Comparison of ENCODE assay signal across 25 mouse cellular contexts in the genomic region with DNA sequence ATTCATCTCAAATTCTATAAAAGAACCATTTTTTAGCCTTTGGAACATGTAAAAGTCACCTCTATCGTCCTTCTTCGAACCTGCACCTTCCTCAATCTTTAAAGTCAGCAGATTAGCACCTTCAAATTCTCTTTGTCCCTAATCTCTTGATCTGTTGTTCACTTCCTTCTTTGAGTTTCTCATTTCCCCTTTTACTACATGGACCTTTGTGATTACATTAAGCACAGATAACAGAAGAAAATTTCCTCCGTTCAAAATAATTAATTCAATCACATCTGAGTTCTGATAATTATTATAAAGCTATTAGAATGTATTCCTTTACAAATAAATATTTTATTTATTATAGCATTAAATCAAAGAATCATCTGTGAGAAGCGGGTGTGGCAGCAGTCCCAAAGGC.
A peak's percentile ranks its signal among the peaks of the same experiment; 100 is the strongest.
DNase-seq lines count a peak whose midpoint lies in the region; ATAC-seq and TF ChIP-seq lines count a peak whose summit lies in the region.
"Had no signal": no experiment of that assay in that cellular context is flagged by ENCODE, and none has a peak within 500 bp of the region (broad histone marks: within the 10 kb centered on the region; RNA-seq: fewer than 3 reads in every experiment).

No protein-coding gene starts in this region.

- in situ Hi-C loops in CH12.LX (cut with MboI; ENCODE audit: low pct_ligation_motif_present, low pct_unique_long_range_greater_than_20kb, low sequenced_read_pairs): no loop called here

- H3K9ac ChIP-seq in CH12.LX (ENCODE audit: insufficient read depth, low read depth): no peak overlapping the region
- no peak overlapping the region for H3K9ac ChIP-seq in MEL (ENCODE audit: control insufficient read depth, low read depth, low read length, poor library complexity, severe bottlenecking)

- H3K4me2 ChIP-seq in CH12.LX (ENCODE audit: insufficient read depth, low read depth, poor library complexity, severe bottlenecking): no peak overlapping the region

- no peak for TF ChIP-seq CTCF in CH12.LX (conservative IDR thresholded peaks at IDR 0.05 in 1 of 2, IDR thresholded peaks at IDR 0.05 in 1 of 2; ENCODE audit: low read depth in 2 of 2, low read length in 2 of 2)
- TF ChIP-seq CTCF in G1E (IDR thresholded peaks at IDR 0.05; ENCODE audit: low read depth, low read length): no peak
- TF ChIP-seq CTCF in MEL (IDR thresholded peaks at IDR 0.05 in 2 of 3, conservative IDR thresholded peaks at IDR 0.05 in 1 of 3; ENCODE audit: control insufficient read depth in 1 of 3, insufficient read depth in 1 of 3, low read depth in 2 of 3, low read length in 3 of 3, poor library complexity in 1 of 3, severe bottlenecking in 1 of 3): no peak

- H3K27ac ChIP-seq in CH12.LX (ENCODE audit: insufficient read depth, low read depth): no peak overlapping the region
- no peak overlapping the region for H3K27ac ChIP-seq in MEL (ENCODE audit: control insufficient read depth, low read depth, low read length)

- peak; percentile 71 for DNase-seq in A20 (ENCODE audit: low read depth, low spot score)
- DNase-seq in CH12.LX (ENCODE audit: extremely low read depth): peak; percentile 23
- DNase-seq in G1E (ENCODE audit: low spot score): no peak
- DNase-seq in MEL (ENCODE audit: low read depth, low spot score): no peak
- DNase-seq in kidney, adult 8-10 months: no peak
- no peak for DNase-seq in adrenal gland, postnatal 4 days (ENCODE audit: low spot score in 2 of 2)
- DNase-seq in right cerebral cortex, postnatal 10 days (ENCODE audit: low spot score in 2 of 2): no peak
- DNase-seq in gastrocnemius, adult 8-10 months (ENCODE audit: low spot score in 2 of 2): no peak
- DNase-seq: adrenal gland, adult 2 months; adrenal gland, adult 8-10 months; adrenal gland, postnatal 10 days; adrenal gland, postnatal 14 days; adrenal gland, postnatal 25 days; adrenal gland, postnatal 36 days; B cell, adult 2 months; cerebellum, adult 11 months; cerebellum, adult 11-12 months; cerebellum, adult 18-20 months; cerebellum, adult 2 months; cerebellum, adult 8-10 months; cerebellum, adult 9-10 months; cerebellum, adult 9-11 months had no signal

- TF ChIP-seq POLR2A in CH12.LX (IDR thresholded peaks at IDR 0.05; ENCODE audit: low read depth, low read length) (no peak), MEL (IDR thresholded peaks at IDR 0.05; ENCODE audit: control insufficient read depth in 1 of 2, insufficient read depth in 1 of 2, low read depth in 1 of 2, low read length in 2 of 2, poor library complexity in 1 of 2) (no peak)

- TF ChIP-seq RAD21 in CH12.LX (IDR thresholded peaks at IDR 0.05; ENCODE audit: low read depth, low read length) (no peak), MEL (IDR thresholded peaks at IDR 0.05; ENCODE audit: low read depth, low read length) (no peak)

- ATAC-seq in G1E (ENCODE audit: extremely low read depth, insufficient number of reproducible peaks, low FRiP score, poor library complexity, severe bottlenecking): peak; percentile 85
- ATAC-seq: activated CD4-positive, CD25-positive, alpha-beta regulatory T cell, adult 4 months; CD4-positive, CD25-positive, alpha-beta regulatory T cell, adult 4 months; Patski had no signal

- H3K9me3 ChIP-seq in CH12.LX (replicated peaks; ENCODE audit: low read length) (no peaks in the 10 kb centered on the region), G1E (replicated peaks) (no peaks in the 10 kb centered on the region), MEL (replicated peaks; ENCODE audit: insufficient read depth, low read length) (no peaks in the 10 kb centered on the region)

- peaks cover 0 to 14% of the 10 kb centered on the region in 2 experiments; a peak in 2 of 4 replicates for H3K4me1 ChIP-seq in CH12.LX (ENCODE audit: control insufficient read depth in 1 of 2, insufficient read depth in 2 of 2)
- H3K4me1 ChIP-seq in G1E (ENCODE audit: insufficient read depth, low read depth, low read length): peaks cover 6% of the 10 kb centered on the region; the same call in 1 of the 2 replicates
- H3K4me1 ChIP-seq in MEL (ENCODE audit: control insufficient read depth in 1 of 2, insufficient read depth in 2 of 2, low read length in 2 of 2): no peaks in the 10 kb centered on the region

- H3K4me3 ChIP-seq in CH12.LX (replicated peaks in 1 of 3; ENCODE audit: low read depth in 2 of 3, low read length in 2 of 3, poor library complexity in 1 of 3): no peak overlapping the region
- no peak overlapping the region for H3K4me3 ChIP-seq in G1E (ENCODE audit: low read depth, low read length)
- no peak overlapping the region for H3K4me3 ChIP-seq in MEL (ENCODE audit: control insufficient read depth in 1 of 2, insufficient read depth in 1 of 2, low read depth in 2 of 2, low read length in 2 of 2)

- no peaks in the 10 kb centered on the region for H3K27me3 ChIP-seq in CH12.LX (replicated peaks)
- no peaks in the 10 kb centered on the region for H3K27me3 ChIP-seq in G1E (ENCODE audit: insufficient read depth, low read length)
- no peaks in the 10 kb centered on the region for H3K27me3 ChIP-seq in MEL (ENCODE audit: control insufficient read depth in 1 of 2, insufficient read depth in 2 of 2, low read length in 2 of 2)
- H3K27me3 ChIP-seq: Patski had no signal

- TF ChIP-seq EP300 in CH12.LX (IDR thresholded peaks at IDR 0.05; ENCODE audit: low read length) (peak; percentile 79), MEL (IDR thresholded peaks at IDR 0.05; ENCODE audit: low read depth in 1 of 2, low read length in 2 of 2) (no peak)

- no peaks in the 10 kb centered on the region for H3K79me2 ChIP-seq in CH12.LX (replicated peaks; ENCODE audit: control insufficient read depth, extremely low read depth, insufficient read depth, poor library complexity, severe bottlenecking)
- no peaks in the 10 kb centered on the region for H3K79me2 ChIP-seq in MEL (ENCODE audit: control insufficient read depth, insufficient read depth, low read length, poor library complexity)

- dilution Hi-C loops in CH12.LX (cut with MboI; ENCODE audit: extremely low pct_ligation_motif_present, extremely low pct_unique_long_range_greater_than_20kb, low sequenced_read_pairs): no loop called here

- H3K36me3 ChIP-seq in CH12.LX (replicated peaks in 1 of 2; ENCODE audit: control insufficient read depth in 1 of 2, insufficient read depth in 1 of 2, low read length in 1 of 2) (no peaks in the 10 kb centered on the region), G1E (replicated peaks) (no peaks in the 10 kb centered on the region), MEL (ENCODE audit: control insufficient read depth in 1 of 2, insufficient read depth in 2 of 2, low read length in 2 of 2) (no peaks in the 10 kb centered on the region)

TF ChIP-seq in CH12.LX, 34 proteins besides CTCF, POLR2A, EP300 and RAD21:
- TF ChIP-seq GABPA (IDR thresholded peaks at IDR 0.05; ENCODE audit: insufficient replicate concordance, low read depth, low read length) (no peak), IRF4 (IDR thresholded peaks at IDR 0.05; ENCODE audit: low read depth, low read length) (peak; percentile 56; the same call in 1 of the 2 replicates)

TF ChIP-seq in MEL, 35 proteins besides CTCF, POLR2A, EP300 and RAD21:
- TF ChIP-seq ETS1 (IDR thresholded peaks at IDR 0.05; ENCODE audit: low read depth, low read length) (no peak), ZMIZ1 (IDR thresholded peaks at IDR 0.05; ENCODE audit: low read depth, low read length) (no peak), GATA1 (IDR thresholded peaks at IDR 0.05; ENCODE audit: low read depth, low read length) (0 out of 2 replicates have a peak, but pooled peaks have one; percentile 14), E2F4 (IDR thresholded peaks at IDR 0.05; ENCODE audit: borderline replicate concordance, low read depth, low read length) (no peak), GABPA (IDR thresholded peaks at IDR 0.05; ENCODE audit: low read depth, low read length) (no peak), CHD1 (IDR thresholded peaks at IDR 0.05; ENCODE audit: low read depth, low read length) (no peak), TBP (IDR thresholded peaks at IDR 0.05; ENCODE audit: low read depth, low read length) (no peak), NRF1 (IDR thresholded peaks at IDR 0.05; ENCODE audit: insufficient read depth, low read depth, low read length, poor library complexity, severe bottlenecking) (no peak)

Comparison
In these comparisons a context has a peak if more than half of its experiments do, and no peak if none do; other contexts are left out.
1. DNase-seq: peak in A20 (single experiment) and CH12.LX (single experiment); none in G1E (single experiment), MEL (single experiment), kidney, adult 8-10 months (0 of 2), adrenal gland, postnatal 4 days (0 of 2), right cerebral cortex, postnatal 10 days (0 of 2) and gastrocnemius, adult 8-10 months (0 of 2).